Mouse (Mus musculus): ENCODE measurements around the gene Mtmr11. TPM values are rescaled to one million over a fixed set of nuclear protein-coding genes. Genes with fewer than 3 reads are reported as not detected.

Mtmr11 gene
- polyA plus RNA-seq (2014; fragmentation: Illumina TruSeq; extraction: RNeasy Lipid Tissue Mini Kit (QIAGEN cat#74804); ENCODE audit: low read depth, low replicate concordance): 14.9 TPM

DNA sequence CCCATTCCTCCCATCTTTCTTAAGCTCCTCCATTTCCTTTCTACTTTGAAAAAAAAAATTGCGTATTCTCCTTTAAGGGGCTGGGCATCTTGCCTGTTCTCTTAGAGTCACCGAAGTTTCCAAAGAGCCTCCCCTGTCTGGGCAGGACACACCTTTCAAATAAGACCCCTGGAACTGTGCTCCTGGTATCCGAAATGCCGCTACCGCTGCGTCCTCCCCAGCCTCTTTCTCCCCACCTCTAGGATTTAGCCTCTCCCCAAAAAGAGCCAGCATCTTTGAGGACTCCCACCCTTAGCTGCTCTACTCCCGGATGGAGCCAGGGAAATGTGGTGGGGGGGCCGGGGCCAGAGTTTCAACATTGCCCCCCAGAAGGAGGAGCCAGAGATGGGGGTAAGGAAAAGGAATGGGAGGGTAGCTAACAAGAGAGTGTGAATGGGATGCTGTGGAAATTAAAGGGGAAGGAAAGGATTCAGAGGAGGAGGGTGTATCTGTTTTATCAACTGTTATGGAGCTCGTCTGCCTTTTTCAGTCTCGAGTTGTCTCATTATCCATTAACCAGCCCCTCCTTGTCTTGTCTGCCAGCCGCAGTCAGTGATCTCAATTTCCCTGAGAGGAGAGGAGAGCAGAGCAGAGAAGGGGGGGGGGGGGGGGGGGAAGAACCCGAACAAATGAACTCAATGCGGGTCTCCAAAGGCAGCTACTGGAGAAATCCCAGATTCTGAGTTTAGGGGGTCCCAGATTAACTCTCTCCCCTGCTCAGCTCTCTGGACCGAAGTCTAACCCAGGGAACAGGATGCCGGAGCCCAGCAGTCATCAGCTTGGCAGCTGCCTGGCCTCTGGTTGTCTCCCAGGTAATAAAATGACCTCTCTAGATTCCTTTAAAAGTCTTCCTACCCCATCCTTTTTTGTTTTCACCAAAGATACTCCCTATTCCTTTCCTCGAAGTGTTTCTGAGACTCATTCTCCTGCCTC, at the start of gene Mtmr11:
Gene Mtmr11, plus strand, starts transcription at position 136 of the 972 bp plus-strand sequence.

DNA sequence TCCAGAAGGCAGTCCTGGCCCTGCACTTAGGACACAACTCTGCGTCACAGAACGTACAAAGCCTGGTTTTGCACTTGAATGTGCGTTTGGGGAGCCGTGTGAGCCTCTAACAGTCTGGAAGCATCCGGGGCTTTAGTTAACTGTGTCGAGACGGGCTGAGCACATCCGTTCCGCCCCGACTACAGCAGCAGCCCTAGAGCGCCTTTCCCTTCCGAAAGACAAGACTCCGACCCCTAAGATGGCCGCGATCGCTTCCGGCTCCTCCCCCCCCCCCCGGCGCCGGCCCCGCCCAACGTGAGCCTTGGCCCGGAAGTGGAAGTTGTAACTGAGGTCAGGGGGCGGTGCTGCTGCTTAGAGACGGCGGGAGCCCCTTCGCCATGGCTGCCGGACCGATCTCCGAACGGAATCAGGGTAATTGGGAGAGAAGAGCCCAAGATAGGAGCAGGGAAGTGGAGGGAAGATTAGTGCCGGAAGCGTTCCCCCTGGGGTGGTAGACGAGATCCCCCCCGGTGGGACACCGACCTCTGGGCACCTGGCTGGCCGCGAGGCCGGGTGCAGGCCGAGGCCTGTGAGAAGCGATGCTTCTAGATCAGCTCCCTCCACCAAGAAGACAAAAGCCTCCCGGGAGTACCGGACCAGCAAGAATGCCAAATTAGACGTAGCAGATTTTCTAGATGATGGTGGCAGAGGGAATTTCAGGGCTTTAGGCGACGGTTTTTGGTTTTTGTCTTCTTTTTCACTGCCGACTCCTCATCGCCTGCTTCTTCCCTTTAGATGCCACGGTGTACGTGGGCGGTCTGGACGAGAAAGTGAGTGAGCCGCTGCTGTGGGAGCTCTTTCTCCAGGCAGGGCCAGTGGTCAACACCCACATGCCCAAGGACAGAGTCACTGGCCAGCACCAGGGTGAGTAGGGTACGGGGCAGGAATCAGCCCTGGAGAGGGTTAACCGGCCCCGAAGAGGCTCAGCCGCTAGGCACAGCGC, 10.7 kb downstream of the Mtmr11 start, which contains the start of gene Sf3b4:
Gene Sf3b4, plus strand, starts transcription at position 136 of the 982 bp plus-strand sequence.

DNA sequence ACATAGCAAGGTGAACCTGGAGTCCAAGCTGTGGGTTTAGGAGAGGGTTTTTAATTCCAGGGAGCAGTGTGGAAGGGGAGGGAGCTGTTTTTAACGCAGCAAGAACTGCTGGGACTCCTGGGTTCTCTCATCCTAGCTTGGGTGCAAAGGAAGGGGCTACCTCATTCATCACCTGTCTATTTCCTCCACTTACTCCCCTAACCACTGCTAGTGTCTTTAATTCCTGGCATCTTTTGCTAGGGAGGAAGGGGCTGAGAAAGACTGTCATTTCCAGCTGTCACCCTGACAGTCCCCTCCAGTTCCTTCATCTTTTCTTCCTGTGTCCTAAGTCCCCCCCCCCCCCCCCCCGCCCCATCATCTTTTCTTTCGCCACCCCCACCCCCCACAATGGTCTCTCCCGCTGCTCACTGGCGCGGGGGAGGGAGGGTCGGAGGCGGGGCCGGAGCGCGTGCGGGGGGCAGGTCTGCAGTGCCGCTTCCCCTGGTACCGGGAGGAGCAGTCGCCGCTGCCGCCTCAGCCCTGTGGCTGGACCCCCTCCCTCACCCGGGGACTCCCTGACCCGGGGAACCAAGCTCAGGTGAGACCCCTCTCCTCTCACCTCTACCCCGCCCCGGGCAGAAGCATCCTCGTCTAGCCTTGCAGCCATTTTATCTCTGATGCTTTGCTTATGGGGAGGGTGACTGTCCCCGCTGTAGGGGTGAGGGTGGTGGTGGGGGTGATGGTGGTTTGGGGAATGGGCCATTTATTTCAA, 19.1 kb downstream of the Mtmr11 start, which contains the start of gene Sv2a:
Gene Sv2a, plus strand, starts transcription at position 425 of the 751 bp plus-strand sequence.

DNA sequence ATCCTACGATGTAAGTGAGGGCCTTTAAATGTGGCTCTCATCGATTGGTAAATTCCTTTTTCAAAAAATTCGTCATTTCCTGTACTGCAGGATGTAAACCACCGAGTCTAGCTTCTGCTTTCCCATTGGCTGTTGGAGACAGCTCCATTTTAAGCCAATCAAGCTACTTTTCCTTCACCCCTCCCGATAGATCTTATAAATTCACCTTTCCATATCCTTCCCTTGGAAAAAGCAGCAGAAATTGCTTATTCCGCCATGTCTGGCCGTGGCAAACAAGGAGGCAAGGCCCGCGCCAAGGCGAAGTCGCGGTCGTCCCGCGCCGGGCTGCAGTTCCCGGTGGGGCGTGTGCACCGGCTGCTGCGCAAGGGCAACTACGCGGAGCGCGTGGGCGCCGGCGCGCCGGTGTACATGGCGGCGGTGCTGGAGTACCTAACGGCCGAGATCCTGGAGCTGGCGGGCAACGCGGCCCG, 57.9 kb downstream of the Mtmr11 start, which contains the start of the genes Bola1 and Hist2h2ab:
Gene Bola1, minus strand, starts transcription at position 49 of the 470 bp plus-strand sequence.
Gene Hist2h2ab, plus strand, starts transcription at position 205 of the 470 bp plus-strand sequence.

DNA sequence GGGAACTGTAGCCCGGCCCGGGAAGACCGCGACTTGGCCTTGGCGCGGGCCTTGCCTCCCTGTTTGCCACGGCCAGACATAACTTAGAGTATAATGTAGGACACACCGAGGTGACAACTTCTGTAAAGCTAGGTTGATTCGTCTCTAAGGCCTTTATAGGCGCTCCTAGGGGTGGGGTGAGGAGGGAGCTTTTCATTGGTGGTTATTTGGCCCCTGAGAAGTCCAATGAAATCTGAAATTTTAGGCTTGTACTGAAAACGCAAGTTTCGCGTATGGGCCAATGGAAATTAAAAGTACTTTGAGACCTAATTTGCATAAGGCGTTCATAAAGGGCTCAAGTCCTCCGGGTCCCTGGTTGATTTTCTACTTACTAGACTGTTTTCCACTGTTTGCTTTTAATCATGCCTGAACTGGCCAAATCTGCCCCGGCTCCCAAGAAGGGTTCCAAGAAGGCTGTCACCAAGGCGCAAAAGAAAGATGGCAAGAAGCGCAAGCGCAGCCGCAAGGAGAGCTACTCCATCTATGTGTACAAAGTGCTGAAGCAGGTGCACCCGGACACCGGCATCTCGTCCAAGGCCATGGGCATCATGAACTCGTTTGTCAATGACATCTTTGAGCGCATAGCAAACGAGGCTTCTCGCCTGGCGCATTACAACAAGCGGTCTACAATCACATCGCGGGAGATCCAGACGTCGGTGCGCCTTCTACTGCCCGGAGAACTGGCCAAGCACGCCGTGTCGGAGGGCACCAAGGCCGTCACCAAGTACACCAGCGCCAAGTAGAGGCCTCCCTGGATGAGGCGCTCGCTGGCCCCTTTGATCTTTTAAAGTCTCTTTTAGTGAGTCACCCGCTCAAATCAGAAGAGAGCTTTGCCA, 59.2 kb downstream of the Mtmr11 start, which contains the start of the genes Hist2h2ac and Hist2h2be:
Gene Hist2h2ac, minus strand, starts transcription at position 116 of the 875 bp plus-strand sequence.
Gene Hist2h2be, plus strand, starts transcription at position 355 of the 875 bp plus-strand sequence.

Other genes with a start within 250 kb of the Mtmr11 start
- 50.3 TPM for gene Anp32e, start 232.8 kb upstream of the Mtmr11 start, polyA plus RNA-seq (2014; fragmentation: Illumina TruSeq; extraction: RNeasy Lipid Tissue Mini Kit (QIAGEN cat#74804); ENCODE audit: low read depth, low replicate concordance)
- 31.8 TPM for gene Plekho1, start 166.0 kb upstream of the Mtmr11 start, polyA plus RNA-seq (2014; fragmentation: Illumina TruSeq; extraction: RNeasy Lipid Tissue Mini Kit (QIAGEN cat#74804); ENCODE audit: low read depth, low replicate concordance)
- gene Vps45, start 103.5 kb upstream of the Mtmr11 start, polyA plus RNA-seq (2014; fragmentation: Illumina TruSeq; extraction: RNeasy Lipid Tissue Mini Kit (QIAGEN cat#74804); ENCODE audit: low read depth, low replicate concordance): 22.3 TPM
- 16.0 TPM for gene Otud7b, start 57.5 kb upstream of the Mtmr11 start, polyA plus RNA-seq (2014; fragmentation: Illumina TruSeq; extraction: RNeasy Lipid Tissue Mini Kit (QIAGEN cat#74804); ENCODE audit: low read depth, low replicate concordance)
- 39.2 TPM for gene Sf3b4, start 10.3 kb downstream of the Mtmr11 start, polyA plus RNA-seq (2014; fragmentation: Illumina TruSeq; extraction: RNeasy Lipid Tissue Mini Kit (QIAGEN cat#74804); ENCODE audit: low read depth, low replicate concordance)
- 2.5 TPM for gene Sv2a, start 19.1 kb downstream of the Mtmr11 start, polyA plus RNA-seq (2014; fragmentation: Illumina TruSeq; extraction: RNeasy Lipid Tissue Mini Kit (QIAGEN cat#74804); ENCODE audit: low read depth, low replicate concordance)
- 37.5 TPM for gene Bola1, start 57.7 kb downstream of the Mtmr11 start, polyA plus RNA-seq (2014; fragmentation: Illumina TruSeq; extraction: RNeasy Lipid Tissue Mini Kit (QIAGEN cat#74804); ENCODE audit: low read depth, low replicate concordance)
- gene Hist2h2ab, start 57.9 kb downstream of the Mtmr11 start, polyA plus RNA-seq (2014; fragmentation: Illumina TruSeq; extraction: RNeasy Lipid Tissue Mini Kit (QIAGEN cat#74804); ENCODE audit: low read depth, low replicate concordance): not detected
- gene Hist2h2ac, start 58.9 kb downstream of the Mtmr11 start, polyA plus RNA-seq (2014; fragmentation: Illumina TruSeq; extraction: RNeasy Lipid Tissue Mini Kit (QIAGEN cat#74804); ENCODE audit: low read depth, low replicate concordance): not detected
- 14.6 TPM for gene Hist2h2be, start 59.1 kb downstream of the Mtmr11 start, polyA plus RNA-seq (2014; fragmentation: Illumina TruSeq; extraction: RNeasy Lipid Tissue Mini Kit (QIAGEN cat#74804); ENCODE audit: low read depth, low replicate concordance)
- 4.2 TPM for gene Hist2h3c2, start 77.1 kb downstream of the Mtmr11 start, polyA plus RNA-seq (2014; fragmentation: Illumina TruSeq; extraction: RNeasy Lipid Tissue Mini Kit (QIAGEN cat#74804); ENCODE audit: low read depth, low replicate concordance)
- 306 TPM for gene Hist2h2aa2, start 78.3 kb downstream of the Mtmr11 start, polyA plus RNA-seq (2014; fragmentation: Illumina TruSeq; extraction: RNeasy Lipid Tissue Mini Kit (QIAGEN cat#74804); ENCODE audit: low read depth, low replicate concordance)
- gene Hist2h2aa1, start 83.5 kb downstream of the Mtmr11 start, polyA plus RNA-seq (2014; fragmentation: Illumina TruSeq; extraction: RNeasy Lipid Tissue Mini Kit (QIAGEN cat#74804); ENCODE audit: low read depth, low replicate concordance): 88.6 TPM
- gene Hist2h3c1, start 84.7 kb downstream of the Mtmr11 start, polyA plus RNA-seq (2014; fragmentation: Illumina TruSeq; extraction: RNeasy Lipid Tissue Mini Kit (QIAGEN cat#74804); ENCODE audit: low read depth, low replicate concordance): not detected
- 3.0 TPM for gene Hist2h4, start 101.3 kb downstream of the Mtmr11 start, polyA plus RNA-seq (2014; fragmentation: Illumina TruSeq; extraction: RNeasy Lipid Tissue Mini Kit (QIAGEN cat#74804); ENCODE audit: low read depth, low replicate concordance)
- not detected for gene Hist2h3b, start 106.7 kb downstream of the Mtmr11 start, polyA plus RNA-seq (2014; fragmentation: Illumina TruSeq; extraction: RNeasy Lipid Tissue Mini Kit (QIAGEN cat#74804); ENCODE audit: low read depth, low replicate concordance)
- not detected for gene Hist2h2bb, start 107.7 kb downstream of the Mtmr11 start, polyA plus RNA-seq (2014; fragmentation: Illumina TruSeq; extraction: RNeasy Lipid Tissue Mini Kit (QIAGEN cat#74804); ENCODE audit: low read depth, low replicate concordance)
- 3.9 TPM for gene Fcgr1, start 132.0 kb downstream of the Mtmr11 start, polyA plus RNA-seq (2014; fragmentation: Illumina TruSeq; extraction: RNeasy Lipid Tissue Mini Kit (QIAGEN cat#74804); ENCODE audit: low read depth, low replicate concordance)